Mouse (Mus musculus): ENCODE measurements around the gene Clcn3. TPM values are rescaled to one million over a fixed set of nuclear protein-coding genes. Genes with fewer than 3 reads are reported as not detected.
A peak's percentile ranks its signal among the peaks of the same experiment; 100 is the strongest.

Gene Clcn3
- polyA plus RNA-seq, 1 experiment from 2014 or later = 10.9 TPM

DNA sequence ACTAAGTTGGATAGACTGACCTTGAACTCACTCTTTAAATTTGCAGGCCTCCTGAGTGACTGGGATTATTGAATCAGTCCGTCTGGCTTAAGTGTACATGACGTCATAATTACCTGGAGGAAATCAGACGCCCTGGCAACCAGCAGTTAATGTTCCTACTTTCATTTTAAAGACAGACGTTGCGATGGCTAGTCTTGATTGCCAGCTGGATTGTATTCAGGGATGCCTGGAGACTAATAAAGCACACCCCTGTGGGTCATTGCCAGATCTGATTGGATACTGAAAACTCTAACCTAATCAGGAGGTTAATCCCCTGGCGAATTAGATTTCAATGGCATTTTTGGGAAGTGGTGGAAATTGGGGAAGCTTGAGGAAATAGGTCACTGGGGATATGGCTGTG lies 96.4 kb downstream of the Clcn3 start:
- H3K4me1 ChIP-seq = peaks cover 14% of the 10 kb centered on the region
- no peaks in the 10 kb centered on the region for H3K27me3 ChIP-seq (ENCODE audit: low read depth, poor library complexity, severe bottlenecking)
- H3K4me3 ChIP-seq = no peak overlapping the region
- no peaks in the 10 kb centered on the region for H3K9me3 ChIP-seq (replicated peaks)
- H3K36me3 ChIP-seq = no peaks in the 10 kb centered on the region
- H3K27ac ChIP-seq = no peak overlapping the region
- 51% methylated on average over 6 of the region's 6 CpGs for WGBS
- no peak for DNase-seq (ENCODE audit: low spot score)

DNA sequence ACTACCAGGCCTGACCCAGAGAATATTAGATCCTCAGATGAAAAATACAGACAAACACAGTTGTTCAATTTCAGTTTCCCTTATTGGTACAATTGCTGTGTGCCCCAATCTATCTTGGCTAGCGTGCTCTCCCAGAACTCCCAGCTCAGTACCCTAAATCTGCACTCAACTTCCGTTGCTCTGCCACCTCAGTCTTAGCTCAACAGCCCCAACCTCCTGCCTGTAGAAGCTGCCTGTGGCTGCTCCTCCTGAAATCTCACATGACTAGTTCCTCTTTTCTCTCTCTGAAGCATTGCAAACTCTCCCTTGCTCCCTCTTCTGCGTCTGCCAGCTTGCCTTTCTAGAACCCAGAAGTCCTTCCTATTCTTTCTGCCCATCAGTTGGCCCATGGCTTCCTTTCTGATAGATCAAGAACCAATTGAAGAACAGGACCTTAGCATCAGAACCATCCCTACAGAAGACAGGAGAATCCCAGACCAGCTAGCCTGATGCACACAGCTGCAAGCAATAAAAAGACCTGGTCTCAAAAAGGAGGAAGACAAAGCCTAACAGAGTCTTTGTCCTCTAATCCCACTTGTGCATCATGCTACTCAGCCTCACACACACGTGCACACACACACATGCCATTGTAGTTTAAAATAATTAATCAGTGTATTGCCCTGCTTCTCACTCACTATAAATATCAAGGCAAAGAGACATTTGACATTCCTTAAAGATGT lies 99.5 kb downstream of the Clcn3 start:
- Histone ChIP-seq H3K27ac (no peak overlapping the region), H3K9me3 (replicated peaks) (no peaks in the 10 kb centered on the region)

GRCm38 (mm10) chr8:60878617-60879016 lies 104.5 kb downstream of the Clcn3 start:
- Histone ChIP-seq H3K27ac (no peak overlapping the region), H3K27me3 (ENCODE audit: low read depth, poor library complexity, severe bottlenecking) (no peaks in the 10 kb centered on the region), H3K36me3 (no peaks in the 10 kb centered on the region), H3K4me1 (peaks cover under 1% of the 10 kb centered on the region; the same call in 1 of the 2 replicates), H3K4me3 (no peak overlapping the region), H3K9me3 (replicated peaks) (no peaks in the 10 kb centered on the region)
- no peak for DNase-seq (ENCODE audit: low spot score)
- WGBS = 74% methylated on average over 2 of the region's 2 CpGs

More for the DNA sequence above, 99.5 kb downstream of the Clcn3 start:
- no peak for DNase-seq (ENCODE audit: low spot score)
- H3K4me3 ChIP-seq = no peak overlapping the region
- H3K36me3 ChIP-seq = no peaks in the 10 kb centered on the region
- peaks cover 4% of the 10 kb centered on the region; the same call in 1 of the 2 replicates for H3K4me1 ChIP-seq
- 79% methylated on average over 4 of the region's 4 CpGs for WGBS
- H3K27me3 ChIP-seq (ENCODE audit: low read depth, poor library complexity, severe bottlenecking) = no peaks in the 10 kb centered on the region

GRCm38 (mm10) chr8:60870231-60871193 lies 112.6 kb downstream of the Clcn3 start:
- peaks cover 4% of the 10 kb centered on the region for H3K4me1 ChIP-seq
- WGBS = 90% methylated on average over 13 of the region's 13 CpGs
- H3K27me3 ChIP-seq (ENCODE audit: low read depth, poor library complexity, severe bottlenecking) = no peaks in the 10 kb centered on the region
- H3K36me3 ChIP-seq = no peaks in the 10 kb centered on the region
- H3K9me3 ChIP-seq (replicated peaks) = no peaks in the 10 kb centered on the region
- H3K27ac ChIP-seq = no peak overlapping the region
- DNase-seq (ENCODE audit: low spot score) = no peak
- no peak overlapping the region for H3K4me3 ChIP-seq

GRCm38 (mm10) chr8:60869761-60870160 lies 113.3 kb downstream of the Clcn3 start:
- no peaks in the 10 kb centered on the region for H3K36me3 ChIP-seq
- DNase-seq (ENCODE audit: low spot score) = no peak
- H3K27ac ChIP-seq = no peak overlapping the region
- WGBS = 91% methylated on average over 2 of the region's 2 CpGs
- H3K4me1 ChIP-seq = peaks cover 4% of the 10 kb centered on the region
- H3K9me3 ChIP-seq (replicated peaks) = no peaks in the 10 kb centered on the region
- no peak overlapping the region for H3K4me3 ChIP-seq
- no peaks in the 10 kb centered on the region for H3K27me3 ChIP-seq (ENCODE audit: low read depth, poor library complexity, severe bottlenecking)

GRCm38 (mm10) chr8:60868236-60868965 lies 114.7 kb downstream of the Clcn3 start:
- Histone ChIP-seq H3K4me1 (peaks cover 1% of the 10 kb centered on the region), H3K27me3 (ENCODE audit: low read depth, poor library complexity, severe bottlenecking) (no peaks in the 10 kb centered on the region), H3K36me3 (no peaks in the 10 kb centered on the region), H3K27ac (no peak overlapping the region), H3K9me3 (replicated peaks) (no peaks in the 10 kb centered on the region), H3K4me3 (no peak overlapping the region)
- WGBS = 88% methylated on average over 4 of the region's 4 CpGs
- no peak for DNase-seq (ENCODE audit: low spot score)

GRCm38 (mm10) chr8:60867468-60868115 lies 115.5 kb downstream of the Clcn3 start:
- no peak for DNase-seq (ENCODE audit: low spot score)
- no peak overlapping the region for H3K27ac ChIP-seq
- H3K36me3 ChIP-seq = no peaks in the 10 kb centered on the region
- H3K9me3 ChIP-seq (replicated peaks) = no peaks in the 10 kb centered on the region
- whole genome bisulfite sequencing = 87% methylated on average over 4 of the region's 4 CpGs
- H3K27me3 ChIP-seq (ENCODE audit: low read depth, poor library complexity, severe bottlenecking) = no peaks in the 10 kb centered on the region
- H3K4me3 ChIP-seq = no peak overlapping the region
- no peaks in the 10 kb centered on the region for H3K4me1 ChIP-seq

- WGBS = 34% methylated on average over 3 of the region's 3 CpGs
- peak; percentile 69 for DNase-seq (ENCODE audit: low spot score)
- no peak overlapping the region for H3K4me3 ChIP-seq
- H3K27ac ChIP-seq = no peak overlapping the region
- H3K9me3 ChIP-seq (replicated peaks) = no peaks in the 10 kb centered on the region
- H3K4me1 ChIP-seq = no peaks in the 10 kb centered on the region
- H3K27me3 ChIP-seq (ENCODE audit: low read depth, poor library complexity, severe bottlenecking) = no peaks in the 10 kb centered on the region
- no peaks in the 10 kb centered on the region for H3K36me3 ChIP-seq
These were observed 117.5 kb downstream of the Clcn3 start for GRCm38 (mm10) chr8:60865504-60866114.

GRCm38 (mm10) chr8:60864875-60865274 lies 118.2 kb downstream of the Clcn3 start:
- H3K4me1 ChIP-seq = no peaks in the 10 kb centered on the region
- H3K27ac ChIP-seq = no peak overlapping the region
- H3K4me3 ChIP-seq = no peak overlapping the region
- no peaks in the 10 kb centered on the region for H3K9me3 ChIP-seq (replicated peaks)
- DNase-seq (ENCODE audit: low spot score) = no peak
- no peaks in the 10 kb centered on the region for H3K36me3 ChIP-seq
- H3K27me3 ChIP-seq (ENCODE audit: low read depth, poor library complexity, severe bottlenecking) = no peaks in the 10 kb centered on the region
- WGBS = 86% methylated on average over 6 of the region's 6 CpGs

- WGBS = 90% methylated on average over 6 of the region's 6 CpGs
- Histone ChIP-seq H3K36me3 (no peaks in the 10 kb centered on the region), H3K4me3 (no peak overlapping the region), H3K9me3 (replicated peaks) (no peaks in the 10 kb centered on the region), H3K4me1 (no peaks in the 10 kb centered on the region), H3K27ac (no peak overlapping the region), H3K27me3 (ENCODE audit: low read depth, poor library complexity, severe bottlenecking) (no peaks in the 10 kb centered on the region)
- DNase-seq (ENCODE audit: low spot score) = no peak
These were observed 121.3 kb downstream of the Clcn3 start for GRCm38 (mm10) chr8:60861783-60862182.

GRCm38 (mm10) chr8:60860749-60861148 lies 122.4 kb downstream of the Clcn3 start:
- Histone ChIP-seq H3K36me3 (no peaks in the 10 kb centered on the region), H3K4me1 (no peaks in the 10 kb centered on the region), H3K27ac (no peak overlapping the region), H3K9me3 (replicated peaks) (no peaks in the 10 kb centered on the region), H3K4me3 (no peak overlapping the region), H3K27me3 (ENCODE audit: low read depth, poor library complexity, severe bottlenecking) (no peaks in the 10 kb centered on the region)
- no peak for DNase-seq (ENCODE audit: low spot score)
- WGBS = 75% methylated on average over 3 of the region's 3 CpGs

Data from limb, embryonic 10.5 days (tissue).